Mouse (Mus musculus): Measurements from ENCODE around the gene Btrc.
A peak's percentile ranks its signal among the peaks of the same experiment; 100 is the strongest.

Btrc gene

DNA sequence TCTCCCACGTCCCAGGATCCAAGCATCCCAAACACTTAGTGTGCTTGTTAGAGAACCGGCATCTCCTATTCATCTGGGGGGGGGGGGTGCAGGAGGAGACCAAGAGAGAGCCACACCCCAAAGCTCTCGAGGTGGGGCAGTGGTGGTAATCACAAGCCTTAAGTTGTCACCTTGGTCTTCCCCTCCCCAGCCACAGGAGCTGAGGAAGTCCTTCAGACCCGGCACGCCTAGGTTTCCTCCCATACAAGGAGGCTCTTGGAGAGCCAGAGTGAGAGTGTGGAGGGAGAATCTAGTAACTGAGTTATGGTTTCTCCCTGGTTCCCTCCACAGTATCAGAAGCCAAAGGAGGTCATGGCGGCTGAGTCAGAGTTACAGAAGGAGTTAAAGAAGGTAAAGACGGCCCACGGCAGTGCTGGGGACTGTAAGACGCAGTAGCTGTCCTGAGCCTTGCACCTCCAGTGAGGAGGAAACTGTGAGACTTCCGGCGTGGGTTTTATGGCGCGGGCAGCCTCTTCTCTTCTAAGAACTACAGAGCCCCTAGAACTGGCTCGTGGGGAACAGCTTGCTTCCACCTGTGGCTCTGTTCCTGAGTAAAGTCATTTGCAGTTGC is 213.7 kb downstream of the Btrc start:
- DNase-seq: peak in 1 of 2 experiments; percentile 19

DNA sequence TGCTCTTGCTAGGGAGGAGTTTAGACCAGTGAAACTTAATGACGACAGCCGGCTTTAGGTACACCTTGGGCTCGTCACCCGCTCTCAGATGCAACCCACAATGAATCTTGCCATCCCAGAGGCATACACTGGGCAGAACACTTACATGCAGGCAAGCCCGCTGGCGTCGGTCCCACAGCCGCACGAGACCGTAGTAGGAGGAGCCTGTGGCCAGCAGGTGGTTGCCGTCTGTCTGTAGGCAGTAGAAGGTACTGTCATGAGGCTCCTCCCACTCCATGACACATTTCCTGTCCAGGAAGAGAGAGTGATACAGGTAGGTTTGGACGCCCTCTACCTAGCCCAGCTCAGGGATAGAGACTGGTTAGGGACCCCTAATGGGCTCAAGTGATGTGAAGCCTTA is 215.4 kb downstream of the Btrc start:
- DNase-seq: peak in 1 of 2 experiments; percentile 29

DNA sequence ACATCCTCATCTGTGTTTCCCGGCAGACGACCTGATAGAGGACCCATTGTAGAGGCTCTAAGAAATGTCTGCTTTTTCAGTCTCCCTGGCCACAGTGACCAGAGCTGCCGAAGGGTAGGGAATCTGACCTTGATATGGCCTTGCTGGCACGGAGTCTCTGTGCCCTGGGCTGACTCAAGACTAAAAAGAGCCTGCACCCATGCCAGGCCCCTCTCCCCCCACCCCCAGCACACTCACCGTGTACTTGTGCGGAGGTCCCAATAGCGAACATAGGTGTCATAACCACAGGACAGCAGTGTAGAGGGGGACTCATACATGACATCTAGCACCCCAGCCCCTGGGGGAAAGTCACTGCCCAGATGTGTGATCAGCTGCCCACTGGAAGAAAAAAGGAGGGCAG is 215.9 kb downstream of the Btrc start:
- peak in 1 of 2 experiments; percentile 15 for DNase-seq
